Mouse (Mus musculus) T-helper 17 cell (primary cell): ENCODE measurements at regions not wholly inside any gene's neighbourhood (a gene's known extent, or its start where the extent isn't known, plus 50 kb on each side); places are given as distances from the start of the nearest gene placed in this dataset.

Experiments used
- in situ Hi-C, 2 experiments: fragments of 300-600 bp; cut with MboI, MseI; formaldehyde crosslinking; loops; 1 replicate in 1 of 2; 2 replicates in 1 of 2; pipeline ENCODE4 v1.15.1; 2025; ENCODE audit warnings: high pct_unique_total_duplicates in 2 of 2

- in situ Hi-C loops = no loop called here
These were observed 406.2 kb upstream of the Mmadhc start for GRCm38 (mm10) chr2:50702584-50703450.

GRCm38 (mm10) chr2:50698841-50699240 is 402.2 kb upstream of the Mmadhc start:
- in situ Hi-C loops = loop anchor here in 1 of 2 experiments (10.0 kb wide), 1 partner anchor 956 kb away; no protein-coding TSS in a partner anchor

- in situ Hi-C loops = loop anchor here in 1 of 2 experiments (10.0 kb wide), 1 partner anchor 958 kb away; no protein-coding TSS in a partner anchor
These were observed 400.0 kb upstream of the Mmadhc start for GRCm38 (mm10) chr2:50696575-50696974.

GRCm38 (mm10) chr2:50694849-50695248 is 398.2 kb upstream of the Mmadhc start:
- in situ Hi-C loops = loop anchor here in 1 of 2 experiments (10.0 kb wide), 1 partner anchor 960 kb away; no protein-coding TSS in a partner anchor

DNA sequence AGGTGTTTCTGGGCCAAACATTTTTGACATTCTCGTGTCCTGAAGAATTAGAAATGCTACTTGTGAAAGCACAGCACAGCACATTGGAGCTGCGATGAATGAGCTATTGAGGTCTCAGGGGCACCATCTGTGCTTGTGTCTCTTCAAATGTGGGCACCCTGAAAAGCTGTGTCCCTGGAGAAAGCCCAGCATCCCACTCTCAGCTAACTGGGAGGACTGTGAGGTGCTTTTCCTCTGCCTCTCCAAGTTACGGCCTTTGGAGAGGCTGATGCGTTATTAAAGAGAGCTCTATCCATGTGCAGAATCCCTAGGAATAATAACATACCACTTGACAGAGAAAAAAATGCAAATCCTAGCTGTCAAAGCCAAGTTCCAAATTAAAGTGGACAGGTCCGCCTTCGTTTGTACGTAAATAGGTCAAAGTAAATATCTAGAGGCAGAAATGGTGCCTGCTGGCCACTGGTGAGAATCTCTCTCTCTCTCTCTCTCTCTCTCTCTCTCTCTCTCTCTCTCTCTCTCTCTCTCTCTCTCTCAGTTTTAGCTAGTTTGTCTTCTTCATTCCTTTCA is 397.3 kb upstream of the Mmadhc start:
- in situ Hi-C loops = loop anchor here in 1 of 2 experiments (10.0 kb wide), 1 partner anchor 961 kb away; no protein-coding TSS in a partner anchor

DNA sequence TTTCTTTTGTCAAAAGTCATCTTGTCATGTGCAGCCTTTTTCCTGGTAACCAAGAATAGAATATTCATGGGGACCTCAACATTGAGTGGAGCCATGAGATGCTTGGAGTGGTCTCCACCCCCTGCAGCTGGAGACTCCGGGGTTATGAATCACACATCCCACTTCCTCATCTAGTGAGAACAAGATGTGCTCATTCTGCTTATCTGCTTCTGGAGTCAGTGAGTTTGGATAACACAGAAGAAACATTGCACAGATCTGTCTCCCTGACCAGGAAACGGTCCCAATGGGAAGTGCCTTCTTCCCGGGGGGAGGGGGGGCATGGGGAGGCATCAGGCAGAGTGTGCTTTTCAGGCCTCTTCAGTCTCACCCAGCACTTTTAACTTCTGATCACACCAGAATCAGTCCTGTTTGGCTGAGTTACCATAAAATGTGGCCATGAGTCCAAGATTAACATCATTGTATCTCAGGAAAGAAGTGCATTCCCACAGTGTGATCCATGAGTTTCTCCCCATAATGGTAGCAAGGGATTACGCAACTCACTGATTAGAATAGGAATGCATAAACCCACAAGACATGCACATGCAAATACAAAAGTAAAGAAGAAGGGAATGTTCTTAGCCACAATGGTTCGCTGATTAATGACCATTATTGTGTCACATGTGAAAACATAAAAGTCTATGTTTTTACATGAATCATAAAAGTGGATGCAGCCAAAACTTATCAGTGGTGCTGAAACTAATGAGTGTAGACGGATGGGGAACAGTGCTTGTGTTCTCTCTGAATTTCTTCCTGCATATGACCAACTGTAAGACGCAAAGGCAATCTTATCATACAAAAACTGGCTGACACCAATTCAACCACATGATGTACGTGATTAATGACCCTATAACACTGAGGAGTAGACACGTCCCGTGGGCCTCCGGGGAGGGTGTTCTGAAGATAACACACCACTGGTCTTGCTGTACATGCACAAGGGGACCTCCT is 393.8 kb upstream of the Mmadhc start:
- in situ Hi-C loops = loop anchor here in 1 of 2 experiments (10.0 kb wide), 1 partner anchor 964 kb away; no protein-coding TSS in a partner anchor

- in situ Hi-C loops = no loop called here
These were observed 391.1 kb upstream of the Mmadhc start for GRCm38 (mm10) chr2:50687672-50688151.

DNA sequence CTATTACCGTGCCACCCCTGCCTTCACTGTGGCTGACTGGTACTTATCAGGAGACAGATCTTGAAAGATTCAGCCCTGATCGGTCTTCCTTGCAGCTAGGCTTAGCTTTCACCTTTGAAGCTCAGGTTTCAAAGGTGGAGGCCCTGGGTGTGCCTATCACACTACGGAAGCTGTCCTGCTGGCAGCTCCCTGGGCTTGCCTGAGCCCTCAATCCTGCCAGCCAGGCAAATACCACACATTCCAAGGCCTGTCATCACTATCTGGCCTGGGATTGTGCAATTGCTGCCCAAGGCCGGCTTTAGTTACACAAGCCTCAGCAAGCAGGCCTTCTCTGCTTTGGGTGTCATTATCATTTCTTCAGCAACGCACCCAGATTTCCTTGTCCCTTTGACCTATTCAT is 390.6 kb upstream of the Mmadhc start:
- in situ Hi-C loops = no loop called here

DNA sequence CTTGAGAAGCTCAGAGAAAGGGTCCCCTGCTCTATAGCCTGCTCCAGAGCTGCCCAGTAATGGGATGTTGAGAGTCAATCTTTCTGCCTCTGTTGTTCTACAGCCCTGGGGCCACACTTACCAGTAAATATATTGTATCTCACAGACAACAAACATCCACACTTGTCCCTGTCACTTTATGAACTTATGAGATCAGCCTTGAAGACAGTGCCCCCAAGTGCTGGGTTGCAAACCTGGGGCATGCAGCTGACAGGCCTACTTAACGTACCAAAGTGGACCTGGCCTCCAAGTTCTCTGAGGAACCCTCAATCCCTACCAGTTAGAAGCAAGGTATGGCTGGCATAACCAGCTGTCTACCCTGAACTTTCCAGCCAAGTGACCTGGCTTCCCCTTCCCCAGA is 380.9 kb upstream of the Mmadhc start:
- in situ Hi-C loops = no loop called here

- in situ Hi-C loops = no loop called here
These were observed 379.3 kb upstream of the Mmadhc start for GRCm38 (mm10) chr2:50675736-50676550.

- in situ Hi-C loops = no loop called here
These were observed 378.2 kb upstream of the Mmadhc start for GRCm38 (mm10) chr2:50674856-50675175.

GRCm38 (mm10) chr2:50674151-50674855 is 377.7 kb upstream of the Mmadhc start:
- in situ Hi-C loops = no loop called here

DNA sequence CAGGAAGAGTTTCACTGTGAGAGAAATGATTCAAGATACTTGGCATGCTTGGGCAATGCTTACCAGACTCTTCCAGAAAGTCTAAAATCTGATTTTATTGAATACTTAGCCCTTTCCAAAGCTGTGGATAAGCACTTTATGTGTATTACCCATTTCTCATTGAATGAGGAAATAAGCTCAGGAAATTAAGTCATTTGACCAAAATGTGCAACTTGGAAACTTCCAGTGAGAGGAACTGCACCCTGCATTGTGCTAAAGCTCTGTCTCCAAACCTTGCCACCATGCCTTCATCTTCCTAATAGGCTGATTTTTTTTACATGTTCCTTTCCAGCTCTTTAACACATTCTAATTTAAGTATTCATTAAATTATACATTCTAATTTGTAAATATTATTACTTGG is 372.7 kb upstream of the Mmadhc start:
- in situ Hi-C loops = no loop called here

DNA sequence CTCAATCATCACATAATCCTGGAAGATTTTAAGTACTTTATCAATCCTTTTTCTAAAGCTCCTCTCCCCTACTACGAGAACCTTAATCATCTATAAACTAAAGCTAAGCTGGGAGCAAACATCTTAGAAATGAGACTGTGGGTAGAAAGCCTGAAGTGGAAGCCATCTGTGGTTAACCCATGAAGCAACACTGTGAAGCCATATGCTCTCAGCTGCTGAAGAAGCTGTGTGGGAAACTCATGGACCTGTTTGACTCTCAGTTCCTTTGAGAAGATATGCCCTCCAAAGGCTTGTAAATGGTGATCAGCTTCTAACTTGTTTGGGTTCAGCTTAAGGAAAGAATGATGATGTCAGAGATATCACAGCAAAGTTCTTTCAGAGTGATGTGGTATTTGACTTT is 372.2 kb upstream of the Mmadhc start:
- in situ Hi-C loops = no loop called here

DNA sequence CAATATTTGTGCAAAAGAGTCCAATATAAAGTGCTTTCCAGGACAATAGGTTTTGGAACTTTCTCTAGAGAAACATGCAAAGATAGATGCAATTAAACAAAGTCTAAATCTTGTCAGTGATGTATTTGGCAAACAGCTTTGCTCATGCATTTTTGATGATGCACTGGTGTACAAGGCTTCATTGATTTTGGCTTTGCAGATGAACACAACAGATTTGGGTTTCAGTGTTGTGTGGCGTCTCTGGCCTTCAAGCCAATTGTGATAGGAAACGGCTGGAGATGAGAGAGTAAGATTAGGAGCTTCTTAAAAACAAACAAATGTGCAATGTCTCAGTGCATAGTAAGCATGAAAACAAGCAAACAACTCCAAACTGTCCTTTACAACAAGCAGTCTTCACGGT is 370.6 kb upstream of the Mmadhc start:
- in situ Hi-C loops = no loop called here

GRCm38 (mm10) chr2:50662504-50662903 is 365.9 kb upstream of the Mmadhc start:
- in situ Hi-C loops = no loop called here

- in situ Hi-C loops = no loop called here
These were observed 363.4 kb upstream of the Mmadhc start for GRCm38 (mm10) chr2:50660000-50660399.

DNA sequence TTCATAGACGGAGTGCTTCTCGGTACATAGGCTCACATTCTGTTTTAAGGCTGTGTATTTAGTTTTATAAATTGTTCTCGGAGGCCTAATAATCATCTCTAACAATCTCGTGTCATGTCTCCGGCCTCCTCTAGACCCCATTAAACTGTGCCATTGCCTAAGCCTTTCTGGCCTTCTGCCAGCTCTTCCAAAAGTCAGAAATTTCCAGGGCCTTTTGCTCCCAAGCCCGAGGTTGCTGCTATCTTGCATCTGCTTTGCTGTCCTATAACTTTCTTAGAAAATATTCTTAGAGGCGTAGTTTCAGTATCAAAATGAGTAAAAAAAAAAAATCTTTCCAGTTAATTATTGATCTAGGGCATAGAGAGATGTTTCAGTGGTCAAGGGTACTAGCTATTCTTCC is 361.2 kb upstream of the Mmadhc start:
- in situ Hi-C loops = no loop called here

- in situ Hi-C loops = no loop called here
These were observed 359.8 kb upstream of the Mmadhc start for GRCm38 (mm10) chr2:50656351-50656750.

GRCm38 (mm10) chr2:50654953-50655324 is 358.3 kb upstream of the Mmadhc start:
- in situ Hi-C loops = no loop called here
